Mouse (Mus musculus): ENCODE results near the gene Grin2d.

The Grin2d gene

DNA sequence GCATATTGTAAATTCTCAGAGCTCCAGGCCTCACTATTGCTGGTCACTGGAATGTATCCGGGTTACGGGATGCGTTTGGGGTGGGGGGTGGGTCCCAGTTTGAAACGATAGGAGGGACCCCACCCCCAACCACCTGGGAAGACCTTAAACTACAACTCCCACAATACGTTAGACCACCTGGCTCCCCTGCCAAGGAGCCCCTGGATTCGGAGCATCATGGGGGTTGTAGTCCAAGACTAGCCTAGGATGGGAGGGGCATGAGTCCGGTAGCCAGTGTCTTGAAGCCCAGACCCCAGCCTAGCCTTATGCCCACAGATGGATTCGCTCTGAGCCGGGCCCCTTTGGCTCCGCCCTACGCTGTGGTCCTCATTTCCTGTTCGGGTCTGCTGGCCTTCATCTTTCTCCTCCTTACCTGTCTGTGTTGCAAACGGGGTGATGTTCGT, 92.0 kb downstream of the Grin2d start:
- intact Hi-C loops (cut with DNase I) = no loop called here

DNA sequence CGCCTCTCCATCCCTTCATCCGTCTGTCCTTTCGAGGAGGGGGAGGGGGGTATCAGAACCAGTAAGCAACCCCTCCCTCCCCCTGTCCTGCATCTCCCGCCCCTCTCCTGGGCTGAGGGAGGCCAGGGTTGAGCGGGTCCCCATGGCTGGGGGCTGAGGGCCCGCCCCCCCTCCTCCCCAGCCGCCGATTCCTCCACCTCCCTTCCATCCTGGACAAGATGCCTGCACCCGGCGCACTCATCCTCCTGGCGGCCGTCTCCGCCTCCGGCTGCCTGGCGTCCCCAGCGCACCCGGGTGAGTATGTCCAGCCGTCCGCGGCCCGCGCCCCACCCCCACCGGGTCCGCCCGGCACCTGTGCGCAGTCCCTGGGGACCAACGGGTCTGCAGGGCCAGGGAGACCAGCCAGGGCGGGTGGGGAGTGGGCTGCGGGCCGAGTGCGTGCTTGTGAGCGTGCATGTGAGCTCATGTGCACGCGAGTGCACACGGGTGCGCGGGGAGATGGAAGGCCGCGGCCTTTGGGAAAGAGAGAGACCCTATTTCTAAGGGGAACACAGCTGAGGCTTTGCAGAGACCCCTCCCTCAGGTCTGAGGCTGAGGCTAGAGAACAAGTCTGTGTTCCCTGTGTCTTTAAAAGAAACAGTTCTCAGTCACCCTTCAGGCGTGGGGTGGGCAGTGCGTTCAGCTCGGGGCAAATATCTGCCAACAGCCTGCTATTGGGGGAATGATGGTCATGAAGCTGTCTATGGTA, 92.6 kb downstream of the Grin2d start:
- intact Hi-C loops (cut with DNase I) = no loop called here

DNA sequence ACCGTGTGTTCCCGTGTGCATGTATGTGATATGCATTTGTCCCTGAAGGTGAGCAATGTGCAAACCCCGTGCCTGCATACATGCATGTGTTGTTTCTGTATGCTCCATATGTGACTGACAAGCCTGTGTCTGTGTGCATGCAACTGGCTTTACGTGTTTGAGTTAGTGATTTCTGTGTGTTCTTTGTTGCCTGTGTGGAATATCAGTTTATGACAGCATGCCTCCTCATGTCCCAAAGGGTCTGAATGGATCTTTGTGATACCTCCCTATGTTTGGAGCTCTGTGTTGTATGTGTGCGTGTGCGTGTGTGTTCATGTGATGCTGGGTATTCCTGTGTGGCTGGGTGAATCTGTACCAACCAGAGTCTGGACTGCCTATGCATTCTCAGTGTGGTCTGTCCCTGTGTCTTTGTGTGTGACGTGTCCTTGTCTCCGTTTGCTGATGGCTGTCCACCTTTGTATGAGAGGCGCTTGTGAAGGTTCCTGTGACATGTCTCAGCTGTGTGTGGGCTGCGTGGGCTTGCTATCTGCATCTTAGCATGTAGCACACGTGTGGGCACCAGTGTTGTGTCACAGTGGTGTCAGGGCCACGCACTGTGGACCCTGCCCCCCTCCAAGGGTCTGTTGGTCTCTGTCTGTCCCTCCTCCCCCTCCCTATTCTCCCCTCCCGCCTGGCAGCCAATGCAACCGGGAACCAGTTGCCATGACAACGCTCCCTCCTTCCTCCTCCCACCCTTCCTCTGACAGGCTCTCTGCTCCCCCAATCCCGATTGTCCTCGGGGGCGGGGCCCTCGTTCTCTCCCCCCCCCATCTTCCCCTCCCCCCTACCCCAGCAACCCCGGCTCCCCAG, 93.4 kb downstream of the Grin2d start, which contains the start of gene Sult2b1:
Sult2b1 (minus strand) TSS at position 146 of the 849 bp plus-strand sequence.
- intact Hi-C loops (cut with DNase I) = no loop called here

DNA sequence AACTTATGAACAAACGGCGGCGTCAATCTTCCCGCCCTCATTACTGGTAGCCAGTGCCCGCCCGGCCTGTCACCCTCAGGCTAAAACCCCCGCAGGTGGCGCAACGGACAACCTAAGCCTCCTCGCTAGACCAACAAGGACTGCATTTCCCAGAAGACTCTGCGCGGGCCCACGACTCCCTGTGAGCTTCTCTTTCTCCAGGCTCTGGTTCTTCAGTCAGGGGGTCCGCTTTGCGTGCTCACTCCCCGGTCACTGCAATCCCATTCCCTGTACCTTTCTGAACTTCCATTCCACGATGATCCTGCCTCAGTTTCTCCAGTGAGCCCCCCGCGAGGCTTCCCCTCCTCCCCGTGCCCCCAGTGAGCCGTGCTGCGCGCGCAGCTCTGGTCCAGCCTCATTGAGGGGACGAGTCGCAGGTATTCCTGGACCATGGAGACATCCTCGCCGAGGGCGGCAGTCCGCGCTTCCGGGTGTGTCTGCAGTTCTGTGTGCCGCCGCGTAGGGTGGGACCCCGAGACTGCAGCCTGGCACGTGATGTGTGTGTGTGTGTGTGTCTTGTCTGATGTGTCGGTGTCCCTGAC, 94.6 kb downstream of the Grin2d start, which contains the start of gene Lmtk3:
Lmtk3 (plus strand) TSS at position 228 of the 581 bp plus-strand sequence.
- intact Hi-C loops (cut with DNase I) = no loop called here

DNA sequence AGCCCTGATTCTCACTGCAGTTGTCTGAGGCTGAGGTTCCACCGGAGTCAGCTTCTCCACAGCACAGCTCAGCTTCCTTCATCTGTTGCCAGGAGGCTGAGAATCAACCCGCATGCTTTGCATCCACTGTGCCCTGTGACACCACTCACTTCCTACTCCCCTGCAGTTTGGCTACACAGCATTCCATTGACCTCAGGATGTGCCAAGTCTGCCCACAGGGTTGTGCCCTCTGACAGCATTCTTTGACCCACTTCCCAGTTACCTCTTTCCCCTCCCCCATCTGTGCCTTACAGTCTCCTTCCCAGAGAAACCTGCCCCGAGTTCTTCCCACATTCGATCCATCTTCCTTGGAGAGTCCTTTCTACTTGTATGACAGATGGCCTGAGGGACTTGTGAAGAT, 95.9 kb downstream of the Grin2d start:
- intact Hi-C loops (cut with DNase I) = no loop called here
